Mouse (Mus musculus) adrenal gland, adult 8-10 months (tissue): Measurements from ENCODE around the gene Tap2. TPM values are rescaled to one million over a fixed set of nuclear protein-coding genes. Genes with fewer than 3 reads are reported as not detected.
"Not testable (repeated sequence)": the region's sequence is repeated elsewhere in the genome, so short reads cannot be mapped to it uniquely, and the experiment has no call there.

ENCODE experiments used
- DNase-seq: peaks from one replicate; pipeline ENCODE4 v3.0.0; 2022
- total RNA-seq, 4 experiments: library from RNA; stranded (reverse); gene quantifications; 2 replicates each; pipeline ENCODE4 v1.2.4; 2022

The Tap2 gene
- total RNA-seq, 4 experiments from 2014 or later, result 53.9 to 71.1 (median 67.2) TPM

DNA sequence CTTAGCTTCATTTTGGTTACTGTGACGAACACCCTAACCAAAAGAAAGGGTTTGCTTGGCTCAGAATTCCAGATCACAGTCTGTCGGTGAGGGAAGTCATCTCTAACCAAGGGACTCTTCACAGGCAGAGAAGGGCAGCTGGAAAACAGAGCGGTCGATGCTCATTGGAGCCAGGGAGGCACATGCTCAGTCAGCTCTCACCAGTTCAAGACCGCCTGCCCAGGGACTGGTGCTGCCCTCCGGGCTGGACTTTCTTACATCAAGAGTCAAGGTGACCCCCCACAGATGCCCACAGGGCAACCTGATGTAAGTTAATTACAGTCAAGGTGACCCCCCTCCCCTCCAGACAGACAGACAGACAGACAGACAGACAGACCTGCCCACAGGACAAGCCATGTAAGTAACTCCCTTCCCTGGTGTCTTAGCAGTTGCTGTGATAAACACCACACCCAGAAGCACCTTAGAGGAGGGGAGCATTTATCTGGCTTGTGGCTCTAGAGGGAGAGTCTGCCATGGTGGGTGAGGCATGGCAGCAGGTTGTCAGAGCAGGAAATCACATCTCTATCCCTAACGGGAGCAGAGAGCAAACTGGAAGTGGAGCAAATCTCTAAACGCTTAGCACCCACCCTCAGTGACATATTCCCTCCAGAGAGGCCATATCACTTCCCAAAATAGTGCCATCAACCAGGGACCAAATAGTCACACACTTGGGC, 14.0 kb downstream of the Tap2 start:
- no peak for DNase-seq

DNA sequence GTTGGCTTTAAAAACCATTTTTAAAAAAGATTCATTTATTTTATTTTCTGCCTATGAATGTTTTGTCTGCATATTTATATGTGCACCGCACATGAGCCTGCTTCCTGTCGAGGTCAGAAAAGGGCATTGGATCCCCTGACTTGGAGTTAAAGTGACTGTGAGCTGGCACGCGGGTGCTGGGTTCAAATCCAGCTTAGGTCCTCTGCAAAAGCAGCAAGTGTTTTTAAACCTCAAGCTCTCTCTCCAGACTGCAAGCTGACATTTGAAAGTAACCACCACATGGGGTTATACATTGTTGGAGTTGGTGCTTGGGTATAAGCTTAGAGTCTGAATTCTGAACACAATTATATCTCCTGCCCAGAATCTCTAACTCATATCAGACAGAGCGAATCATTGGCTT, 14.7 kb downstream of the Tap2 start:
- no peak for DNase-seq

GRCm38 (mm10) chr17:34218675-34219074, 15.3 kb downstream of the Tap2 start:
- peak; percentile 64 for DNase-seq

DNA sequence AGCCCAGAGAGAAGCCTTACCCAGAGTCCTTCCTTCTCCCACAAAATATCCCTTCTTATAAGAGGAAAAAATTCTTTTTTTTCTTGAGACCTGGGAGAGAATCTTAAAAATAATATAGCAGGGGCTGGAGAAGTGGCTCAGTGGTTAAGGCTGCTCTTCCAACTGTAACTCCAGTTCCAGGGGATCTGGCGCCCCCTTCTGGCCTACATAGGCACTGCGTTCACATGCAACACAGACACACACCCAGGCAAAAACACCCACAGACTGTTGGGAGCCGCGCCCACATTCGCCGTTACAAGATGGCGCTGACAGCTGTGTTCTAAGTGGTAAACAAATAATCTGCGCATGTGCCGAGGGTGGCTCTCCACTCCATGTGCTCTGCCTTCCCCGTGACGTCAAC, 15.8 kb downstream of the Tap2 start:
- not testable (repeated sequence) for DNase-seq

DNA sequence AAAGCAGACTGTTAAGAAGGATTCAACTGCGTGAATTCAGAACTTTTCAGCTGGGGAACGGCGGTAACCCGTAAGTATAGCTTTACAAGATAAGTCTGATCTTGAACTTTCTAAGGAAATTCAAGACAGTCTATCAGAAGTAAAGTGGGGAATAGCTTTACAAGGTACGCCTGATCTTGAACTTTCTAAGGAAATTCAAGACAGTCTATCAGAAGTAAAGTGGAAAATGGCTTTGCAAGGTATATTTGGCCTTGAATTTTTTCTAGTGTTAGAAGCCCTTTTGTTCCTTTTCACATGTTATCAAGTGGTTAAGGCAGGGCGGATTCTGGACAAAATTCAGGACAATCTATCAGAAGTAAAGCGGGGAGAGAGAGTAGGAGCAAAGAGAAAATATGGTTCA, 16.5 kb downstream of the Tap2 start:
- DNase-seq, result not testable (repeated sequence)

DNA sequence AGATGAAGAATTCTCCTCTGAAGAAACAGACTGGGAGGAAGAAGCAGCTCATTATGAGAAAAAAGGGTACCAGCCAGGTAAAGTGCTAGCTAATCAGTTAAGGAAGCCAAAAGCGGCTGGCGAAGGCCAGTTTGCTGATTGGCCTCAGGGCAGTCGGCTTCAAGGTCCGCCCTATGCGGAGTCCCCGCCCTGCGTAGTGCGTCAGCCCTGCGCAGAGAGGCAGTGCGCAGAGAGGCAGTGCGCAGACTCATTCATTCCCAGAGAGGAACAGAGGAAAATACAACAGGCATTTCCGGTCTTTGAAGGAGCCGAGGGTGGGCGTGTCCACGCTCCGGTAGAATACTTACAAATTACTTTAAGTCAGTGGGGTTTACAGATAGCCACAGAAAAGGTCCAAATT, 17.1 kb downstream of the Tap2 start:
- DNase-seq, result not testable (repeated sequence)

DNA sequence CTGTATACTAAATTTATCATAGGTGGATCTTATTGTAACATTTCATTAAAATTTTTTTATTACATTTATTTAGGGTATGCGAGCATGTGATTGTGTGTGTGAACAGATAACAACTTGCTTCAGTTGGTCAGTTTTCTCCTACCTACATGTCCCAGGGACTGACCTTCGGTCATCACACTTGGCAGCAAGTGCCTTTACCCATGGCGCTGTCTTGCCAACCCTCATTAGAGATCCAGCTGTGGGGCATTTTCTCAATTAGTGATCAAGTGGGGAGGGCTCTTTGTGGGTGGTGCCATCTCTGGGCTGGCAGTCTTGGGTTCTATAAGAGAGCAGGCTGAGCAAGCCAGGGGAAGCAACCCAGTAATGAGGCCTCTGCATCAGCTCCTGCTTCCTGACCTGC, 21.5 kb downstream of the Tap2 start:
- no peak for DNase-seq

DNA sequence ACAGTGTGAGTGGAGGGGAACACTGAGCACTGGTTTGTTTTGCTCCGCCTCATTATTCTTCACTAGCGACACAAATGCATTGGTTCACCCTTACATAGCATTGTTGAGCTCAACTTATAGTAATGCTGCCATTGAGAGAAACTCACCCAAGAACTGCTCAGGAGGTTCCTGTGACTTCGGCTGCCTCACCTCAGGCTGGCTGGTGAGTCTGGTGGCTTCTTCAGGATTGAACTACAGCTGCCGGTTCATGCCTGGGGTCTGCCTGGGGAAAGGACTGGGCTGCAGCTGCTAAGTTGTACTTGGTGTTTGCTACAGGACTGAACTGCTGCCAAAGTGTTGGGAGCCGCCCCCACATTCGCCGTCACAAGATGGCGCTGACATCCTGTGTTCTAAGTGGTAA, 22.1 kb downstream of the Tap2 start:
- DNase-seq, result no peak

- not testable (repeated sequence) for DNase-seq
Measured at GRCm38 (mm10) chr17:34225911-34226310, 22.6 kb downstream of the Tap2 start.

DNA sequence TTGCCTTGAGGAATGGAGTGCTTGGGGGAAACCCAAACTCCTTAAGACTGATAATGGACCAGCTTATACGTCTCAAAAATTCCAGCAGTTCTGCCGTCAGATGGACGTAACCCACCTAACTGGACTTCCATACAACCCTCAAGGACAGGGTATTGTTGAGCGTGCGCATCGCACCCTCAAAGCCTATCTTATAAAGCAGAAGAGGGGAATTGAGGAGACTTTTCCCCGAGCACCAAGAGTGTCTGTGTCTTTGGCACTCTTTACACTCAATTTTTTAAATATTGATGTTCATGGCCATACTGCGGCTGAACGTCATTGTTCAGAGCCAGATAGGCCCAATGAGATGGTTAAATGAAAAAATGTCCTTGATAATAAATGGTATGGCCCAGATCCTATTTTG, 27.6 kb downstream of the Tap2 start:
- DNase-seq, result not testable (repeated sequence)

DNA sequence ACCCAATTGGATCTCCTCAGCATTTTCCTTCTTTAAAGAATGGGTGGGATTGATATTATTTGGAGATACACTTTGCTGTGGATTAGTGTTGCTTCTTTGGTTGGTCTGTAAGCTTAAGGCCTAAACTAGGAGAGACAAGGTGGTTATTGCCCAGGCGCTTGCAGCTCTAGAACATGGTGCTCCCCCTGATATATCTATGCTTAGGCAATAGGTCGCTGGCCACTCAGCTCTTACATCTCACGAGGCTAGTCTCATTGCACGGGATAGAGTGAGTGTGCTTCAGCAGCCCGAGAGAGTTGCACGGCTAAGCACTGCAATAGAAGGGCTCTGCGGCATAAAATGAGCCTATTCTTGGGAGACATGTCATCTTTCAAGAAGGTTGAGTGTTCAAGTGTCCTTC, 28.7 kb downstream of the Tap2 start:
- DNase-seq, result not testable (repeated sequence)

DNA sequence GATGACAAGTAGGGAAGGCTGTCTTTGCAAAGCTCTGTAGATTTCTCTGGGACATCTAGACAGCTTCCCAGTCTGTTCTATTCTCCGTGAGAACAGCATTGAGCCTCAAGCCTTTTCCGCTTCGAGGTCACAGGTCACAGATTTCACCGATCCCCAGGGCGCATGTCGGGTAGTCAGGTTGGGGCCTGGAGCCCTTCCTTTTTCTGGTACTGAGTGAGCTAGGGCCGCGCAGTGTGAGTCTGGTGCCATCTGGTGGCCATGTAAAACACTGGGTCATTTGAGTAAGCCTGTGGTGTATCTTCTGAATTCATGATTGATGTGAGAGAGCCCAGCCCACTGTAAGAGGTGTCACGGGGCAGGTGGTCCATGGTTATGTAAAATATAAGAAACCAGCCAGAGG, 31.6 kb downstream of the Tap2 start:
- peak; percentile 59 for DNase-seq

DNA sequence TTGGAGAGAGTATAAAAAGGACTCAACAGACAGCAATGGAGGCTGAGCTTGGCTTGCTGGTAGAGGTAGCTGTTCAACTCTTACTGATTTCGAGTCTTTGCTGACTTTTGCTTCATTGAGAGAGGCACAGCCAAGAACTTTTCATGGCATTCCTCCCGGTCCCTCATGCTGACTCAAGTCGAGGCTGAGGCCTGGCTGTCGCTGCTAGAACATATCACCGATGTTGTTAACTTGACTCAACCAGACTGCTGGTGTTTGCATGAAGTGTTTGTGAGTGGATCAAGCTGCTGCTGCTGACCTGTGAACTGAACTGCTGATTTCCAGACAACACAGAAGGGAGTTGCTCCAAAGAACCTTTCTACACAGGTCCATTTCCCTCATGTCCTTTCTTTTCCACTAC, 33.4 kb downstream of the Tap2 start:
- no peak for DNase-seq

- DNase-seq, result no peak
Measured at GRCm38 (mm10) chr17:34237741-34238140, 34.4 kb downstream of the Tap2 start.

DNA sequence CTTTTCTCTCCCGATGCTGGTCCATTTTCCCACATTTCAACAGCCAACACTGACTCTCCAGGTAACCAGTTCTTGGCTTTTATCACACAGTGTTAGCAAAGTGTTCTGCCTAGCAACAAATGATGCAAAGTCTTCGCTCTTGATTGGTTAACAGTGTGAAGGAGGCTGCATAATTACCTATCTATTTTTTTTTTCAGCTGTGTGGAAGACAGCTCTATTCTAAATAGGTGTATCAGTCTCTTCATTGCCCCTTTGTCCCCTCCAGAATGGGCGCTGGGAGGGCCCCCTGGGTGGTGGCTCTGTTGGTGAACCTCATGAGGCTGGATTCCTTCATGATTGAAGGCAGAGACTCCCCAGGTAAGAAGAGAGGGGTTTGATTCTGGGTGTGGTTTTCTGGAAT, 35.4 kb downstream of the Tap2 start, which contains the start of gene H2-Ob:
TSS of gene H2-Ob (plus strand) at position 198 of the 400 bp plus-strand sequence.
- DNase-seq, result no peak

GRCm38 (mm10) chr17:34239601-34240041, 36.3 kb downstream of the Tap2 start:
- DNase-seq, result no peak

GRCm38 (mm10) chr17:34240366-34240765, 37.0 kb downstream of the Tap2 start:
- no peak for DNase-seq

- DNase-seq, result no peak
Measured at GRCm38 (mm10) chr17:34240916-34241315, 37.6 kb downstream of the Tap2 start.

GRCm38 (mm10) chr17:34244656-34245055, 41.3 kb downstream of the Tap2 start:
- no peak for DNase-seq

- no peak for DNase-seq
Measured at GRCm38 (mm10) chr17:34247047-34247446, 43.7 kb downstream of the Tap2 start.

GRCm38 (mm10) chr17:34248764-34249163, 45.4 kb downstream of the Tap2 start:
- no peak for DNase-seq

GRCm38 (mm10) chr17:34249361-34249760, 46.0 kb downstream of the Tap2 start:
- DNase-seq, result no peak

GRCm38 (mm10) chr17:34249878-34250277, 46.6 kb downstream of the Tap2 start:
- no peak for DNase-seq

- DNase-seq, result no peak
Measured at GRCm38 (mm10) chr17:34251666-34252065, 48.3 kb downstream of the Tap2 start.

DNA sequence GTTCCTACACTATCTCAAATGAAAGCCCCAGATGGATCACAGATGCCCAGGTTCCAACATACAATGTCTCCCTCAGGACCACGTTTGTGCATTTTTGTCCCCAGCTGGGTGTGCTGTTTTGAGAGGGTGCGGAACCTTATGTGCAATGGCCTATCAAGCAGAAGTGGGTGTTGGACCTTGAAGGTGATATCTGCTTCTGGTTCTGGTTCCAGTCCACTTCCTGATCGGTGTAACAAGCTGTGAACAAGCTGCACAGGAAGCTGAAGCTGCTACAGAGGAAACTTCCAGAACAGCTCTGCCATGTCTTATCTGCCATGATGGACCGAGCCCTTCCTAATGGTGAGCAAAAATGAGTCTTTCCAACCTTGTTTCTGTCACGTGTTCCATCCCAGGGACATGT, 53.2 kb downstream of the Tap2 start:
- no peak for DNase-seq
